Comparison of ENCODE assay signal across 25 mouse cellular contexts in genomic region chr1:108046194-108046593, GRCm38 (mm10).
A peak's percentile ranks its signal among the peaks of the same experiment; 100 is the strongest.
DNase-seq lines count a peak whose midpoint lies in the region; ATAC-seq and TF ChIP-seq lines count a peak whose summit lies in the region.
"Had no signal": no experiment of that assay in that cellular context is flagged by ENCODE, and none has a peak within 500 bp of the region (broad histone marks: within the 10 kb centered on the region; RNA-seq: fewer than 3 reads in every experiment).

No protein-coding gene starts in this region.

- TF ChIP-seq EP300 in lung, postnatal 0 days (IDR thresholded peaks at IDR 0.05), result no peak

- H3K4me1 ChIP-seq in midbrain, embryonic 11.5 days (ENCODE audit: control insufficient read depth, insufficient read depth, low read length), result no peaks in the 10 kb centered on the region
- H3K4me1 ChIP-seq in midbrain, embryonic 16.5 days (ENCODE audit: control insufficient read depth, insufficient read depth, low read length), result no peaks in the 10 kb centered on the region
- H3K4me1 ChIP-seq in lung, postnatal 0 days (ENCODE audit: insufficient read depth, low read depth, low read length), result no peaks in the 10 kb centered on the region
- H3K4me1 ChIP-seq: limb, embryonic 15.5 days; megakaryocyte, embryonic 14.5 days had no signal

- TF ChIP-seq CTCF in lung, postnatal 0 days (IDR thresholded peaks at IDR 0.05), result no peak

- 71% methylated on average over 4 of the region's 4 CpGs for WGBS in midbrain, embryonic 11.5 days
- WGBS in midbrain, embryonic 16.5 days, result 69% methylated on average over 4 of the region's 4 CpGs
- 77% methylated on average over 4 of the region's 4 CpGs for WGBS in lung, postnatal 0 days

- no peak overlapping the region for H3K4me3 ChIP-seq in midbrain, embryonic 11.5 days (ENCODE audit: low read depth, low read length)
- H3K4me3 ChIP-seq in midbrain, embryonic 16.5 days (ENCODE audit: low read depth, low read length), result no peak overlapping the region
- H3K4me3 ChIP-seq in lung, postnatal 0 days (ENCODE audit: low read depth, low read length), result no peak overlapping the region
- H3K4me3 ChIP-seq: heart, adult 2 months; left cerebral cortex, adult 2 months; limb, embryonic 15.5 days; megakaryocyte, embryonic 14.5 days had no signal

- H3K27ac ChIP-seq in midbrain, embryonic 11.5 days (ENCODE audit: low read depth, low read length), result no peak overlapping the region
- no peak overlapping the region for H3K27ac ChIP-seq in midbrain, embryonic 16.5 days (ENCODE audit: low read length)
- H3K27ac ChIP-seq in lung, postnatal 0 days (ENCODE audit: low read length), result no peak overlapping the region
- H3K27ac ChIP-seq: heart, adult 2 months; left cerebral cortex, adult 2 months; limb, embryonic 15.5 days; liver, embryonic 14.5 days had no signal

- 0 out of 2 replicates have a peak, but pooled peaks have one; percentile 24 for ATAC-seq in midbrain, embryonic 11.5 days (ENCODE audit: low FRiP score)
- no peak for ATAC-seq in midbrain, embryonic 16.5 days
- no peak for ATAC-seq in lung, postnatal 0 days
- no peak for ATAC-seq in cerebellum, adult (ENCODE audit: insufficient number of reproducible peaks, low FRiP score, low TSS enrichment)
- ATAC-seq in monocyte, adult 5-6 weeks (replicated peaks; ENCODE audit: insufficient number of reproducible peaks, low FRiP score, low TSS enrichment, poor library complexity, severe bottlenecking), result no peak
- ATAC-seq: hindbrain, embryonic 16.5 days; intestine, embryonic 16.5 days had no signal

- no peaks in the 10 kb centered on the region for H3K36me3 ChIP-seq in midbrain, embryonic 11.5 days (ENCODE audit: control insufficient read depth, insufficient read depth, low read length)
- H3K36me3 ChIP-seq in midbrain, embryonic 16.5 days (ENCODE audit: control insufficient read depth, insufficient read depth, low read length), result no peaks in the 10 kb centered on the region
- H3K36me3 ChIP-seq in lung, postnatal 0 days (ENCODE audit: insufficient read depth, low read length), result no peaks in the 10 kb centered on the region
- H3K36me3 ChIP-seq: limb, embryonic 15.5 days had no signal

- no peak for DNase-seq in midbrain, embryonic 11.5 days (ENCODE audit: low spot score, missing footprints)
- DNase-seq in adrenal gland, adult (ENCODE audit: inconsistent age in 2 of 2, low spot score in 1 of 2), result peak; percentile 23 to 73
- peak; percentile 41 to 65 for DNase-seq in adrenal gland, postnatal 36 days
- DNase-seq in lung, postnatal 0 days (ENCODE audit: low spot score), result no peak
- DNase-seq: cerebellum, adult 18-20 months; cerebellum, postnatal 14 days; forebrain, postnatal 0 days; gastrocnemius, postnatal 36 days; heart, adult 2 months; heart, postnatal 36 days; kidney, adult 9 months; kidney, postnatal 36 days; lung, postnatal 36 days; right cerebral cortex, postnatal 25 days; spleen, adult 18-20 months had no signal

- no peak overlapping the region for H3K4me2 ChIP-seq in midbrain, embryonic 11.5 days
- H3K4me2 ChIP-seq in midbrain, embryonic 16.5 days (ENCODE audit: low read length), result no peak overlapping the region
- no peak overlapping the region for H3K4me2 ChIP-seq in lung, postnatal 0 days (replicated peaks; ENCODE audit: low read depth, low read length)
- H3K4me2 ChIP-seq: limb, embryonic 15.5 days; lung, embryonic 14.5 days had no signal

- no peaks in the 10 kb centered on the region; the same call in 1 of the 2 replicates for H3K9me3 ChIP-seq in midbrain, embryonic 11.5 days (ENCODE audit: control insufficient read depth, low read length)
- 0 out of 2 replicates have a peak, but pooled peaks cover 3% of the 10 kb centered on the region for H3K9me3 ChIP-seq in midbrain, embryonic 16.5 days (replicated peaks; ENCODE audit: control insufficient read depth, low read length, poor library complexity, severe bottlenecking)
- H3K9me3 ChIP-seq in lung, postnatal 0 days (ENCODE audit: low read length), result no peaks in the 10 kb centered on the region
- H3K9me3 ChIP-seq: limb, embryonic 15.5 days had no signal

- no peaks in the 10 kb centered on the region for H3K27me3 ChIP-seq in midbrain, embryonic 11.5 days (ENCODE audit: control insufficient read depth, insufficient read depth, low read length)
- no peaks in the 10 kb centered on the region for H3K27me3 ChIP-seq in midbrain, embryonic 16.5 days (ENCODE audit: control insufficient read depth, insufficient read depth, low read depth, low read length)
- no peaks in the 10 kb centered on the region for H3K27me3 ChIP-seq in lung, postnatal 0 days (replicated peaks; ENCODE audit: insufficient read depth, low read length)
- H3K27me3 ChIP-seq: limb, embryonic 15.5 days; megakaryocyte, embryonic 14.5 days had no signal

- no peak overlapping the region for H3K9ac ChIP-seq in midbrain, embryonic 11.5 days (ENCODE audit: low read length)
- no peak overlapping the region for H3K9ac ChIP-seq in midbrain, embryonic 16.5 days (ENCODE audit: low read depth, low read length)
- H3K9ac ChIP-seq in lung, postnatal 0 days (replicated peaks; ENCODE audit: low read depth), result no peak overlapping the region
- H3K9ac ChIP-seq: forebrain, postnatal 0 days; limb, embryonic 15.5 days; liver, embryonic 14.5 days; lung, embryonic 14.5 days had no signal

Comparison
In these comparisons a context has a peak if more than half of its experiments do, and no peak if none do; other contexts are left out.
1. DNase-seq: peak in adrenal gland, adult (2 of 2) and adrenal gland, postnatal 36 days (2 of 2); none in midbrain, embryonic 11.5 days (single experiment) and lung, postnatal 0 days (single experiment).